ENCODE assay signal across 15 mouse cellular contexts in the genomic region with DNA sequence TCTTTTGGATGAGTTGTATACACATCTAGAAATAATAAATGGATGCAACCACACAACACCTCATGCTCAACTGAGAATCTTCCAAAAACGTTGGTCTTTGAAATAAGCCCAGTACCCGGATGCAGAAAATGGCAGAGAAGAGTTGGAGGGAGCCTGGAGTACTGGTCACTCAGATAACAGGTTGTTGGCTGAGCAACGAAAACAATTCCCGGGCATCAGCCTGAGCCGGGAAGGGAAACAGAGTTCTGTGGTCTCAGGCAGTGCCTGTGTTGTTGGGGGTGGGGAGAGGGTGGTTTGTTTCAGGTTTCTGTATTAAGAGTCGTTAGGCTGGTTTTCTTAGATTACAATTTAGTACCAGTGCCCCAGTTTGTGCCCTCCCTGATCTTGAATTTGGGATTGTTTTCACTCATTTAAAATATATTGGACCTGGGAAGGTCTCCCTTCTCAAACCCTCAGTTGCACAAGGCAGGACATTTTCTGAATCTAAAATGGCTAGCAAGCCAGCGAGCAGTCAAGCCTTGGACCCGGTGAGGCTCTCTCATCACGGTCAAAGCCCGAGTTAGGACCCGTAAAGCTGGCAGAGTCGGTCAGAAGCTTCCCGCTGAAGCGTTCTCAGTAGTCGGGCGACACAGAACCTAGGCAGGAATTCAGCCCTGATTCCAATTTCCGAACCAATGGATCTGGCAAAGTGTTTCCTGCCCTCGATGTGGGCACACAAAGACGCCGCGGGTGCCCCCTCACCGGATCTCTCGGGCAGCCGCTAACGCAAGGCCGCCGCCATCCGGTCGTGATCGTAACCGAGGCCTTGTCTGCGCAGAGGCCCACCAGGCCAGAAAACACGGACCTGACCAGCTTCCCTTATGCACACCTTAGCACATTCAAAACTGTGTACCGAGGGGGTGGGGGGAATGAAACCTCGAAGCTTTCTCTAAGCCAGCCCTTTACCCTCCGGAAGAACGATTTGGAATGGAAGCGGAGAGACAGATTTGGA. TPM values are rescaled to one million over a fixed set of nuclear protein-coding genes. Genes with fewer than 3 reads are reported as not detected.
DNase-seq lines count a peak whose midpoint lies in the region; ATAC-seq and TF ChIP-seq lines count a peak whose summit lies in the region.
"Had no signal": no experiment of that assay in that cellular context is flagged by ENCODE, and none has a peak within 500 bp of the region (broad histone marks: within the 10 kb centered on the region; RNA-seq: fewer than 3 reads in every experiment).

No protein-coding gene starts in this region.

- peak overlapping the region; percentile 55 for H3ac ChIP-seq in myocyte (ENCODE audit: control insufficient read depth, insufficient read length)

- ATAC-seq in midbrain, embryonic 15.5 days (replicated peaks): no peak
- no peak for ATAC-seq in intestine, embryonic 15.5 days
- ATAC-seq: forebrain, embryonic 14.5 days had no signal

- H3K27me3 ChIP-seq in midbrain, embryonic 10.5 days (ENCODE audit: low read depth, poor library complexity, severe bottlenecking): peaks cover 100% of the 10 kb centered on the region
- peaks cover 93% of the 10 kb centered on the region for H3K27me3 ChIP-seq in midbrain, embryonic 15.5 days (replicated peaks)
- H3K27me3 ChIP-seq in intestine, embryonic 15.5 days (replicated peaks): peaks cover 91% of the 10 kb centered on the region
- no peaks in the 10 kb centered on the region for H3K27me3 ChIP-seq in myocyte (ENCODE audit: control insufficient read depth, insufficient read depth, insufficient read length)

- H3K9ac ChIP-seq in midbrain, embryonic 15.5 days: no peak overlapping the region
- peak overlapping the region; percentile 18; the same call in 1 of the 2 replicates for H3K9ac ChIP-seq in intestine, embryonic 15.5 days
- H3K9ac ChIP-seq: liver, embryonic 13.5 days had no signal

- H3K79me2 ChIP-seq in myocyte (ENCODE audit: control insufficient read depth, insufficient read depth): peaks cover 92% of the 10 kb centered on the region

- no peaks in the 10 kb centered on the region for H3K9me3 ChIP-seq in midbrain, embryonic 10.5 days (replicated peaks)
- H3K9me3 ChIP-seq in midbrain, embryonic 15.5 days: no peaks in the 10 kb centered on the region
- no peaks in the 10 kb centered on the region for H3K9me3 ChIP-seq in intestine, embryonic 15.5 days
- H3K9me3 ChIP-seq: embryonic facial prominence, embryonic 10.5 days; liver, embryonic 13.5 days had no signal

- no peak overlapping the region for H3K27ac ChIP-seq in midbrain, embryonic 10.5 days (replicated peaks)
- no peak overlapping the region for H3K27ac ChIP-seq in midbrain, embryonic 15.5 days
- H3K27ac ChIP-seq in intestine, embryonic 15.5 days: 0 out of 2 replicates have a peak overlapping the region, but pooled peaks have one; percentile 32
- H3K27ac ChIP-seq: embryonic facial prominence, embryonic 10.5 days; liver, embryonic 13.5 days had no signal

- DNase-seq in midbrain, embryonic 10.5 days (ENCODE audit: low spot score): peak; percentile 61
- DNase-seq in kidney, postnatal 10 days: peak; percentile 79
- no peak for DNase-seq in cerebellum, adult 11-12 months
- no peak for DNase-seq in layer of hippocampus, postnatal 36 days
- DNase-seq in ovary, postnatal 14 days (ENCODE audit: low spot score): no peak
- DNase-seq: adrenal gland, adult 2 months; liver, embryonic 13.5 days had no signal

- no peak for TF ChIP-seq POLR2A in myocyte (IDR thresholded peaks at IDR 0.05; ENCODE audit: insufficient read length, low read depth)

- H3K36me3 ChIP-seq in midbrain, embryonic 10.5 days: no peaks in the 10 kb centered on the region
- H3K36me3 ChIP-seq in midbrain, embryonic 15.5 days (replicated peaks): no peaks in the 10 kb centered on the region
- H3K36me3 ChIP-seq in intestine, embryonic 15.5 days: no peaks in the 10 kb centered on the region
- H3K36me3 ChIP-seq in myocyte (ENCODE audit: control insufficient read depth, insufficient read depth): no peaks in the 10 kb centered on the region
- H3K36me3 ChIP-seq: embryonic facial prominence, embryonic 10.5 days; liver, embryonic 13.5 days had no signal

- peaks cover 3% of the 10 kb centered on the region; the same call in 1 of the 2 replicates for H3K4me1 ChIP-seq in midbrain, embryonic 10.5 days
- no peaks in the 10 kb centered on the region for H3K4me1 ChIP-seq in midbrain, embryonic 15.5 days
- H3K4me1 ChIP-seq in intestine, embryonic 15.5 days (replicated peaks): peaks cover 7% of the 10 kb centered on the region
- H3K4me1 ChIP-seq: liver, embryonic 13.5 days had no signal

- no peak overlapping the region for H3K4me2 ChIP-seq in midbrain, embryonic 15.5 days
- peak overlapping the region; percentile 41 for H3K4me2 ChIP-seq in intestine, embryonic 15.5 days (replicated peaks)
- peak overlapping the region; percentile 97 for H3K4me2 ChIP-seq in myocyte (ENCODE audit: low read depth)
- H3K4me2 ChIP-seq: liver, embryonic 13.5 days had no signal

- WGBS in midbrain, embryonic 10.5 days: 2% methylated on average over 38 of the region's 38 CpGs
- WGBS in midbrain, embryonic 15.5 days: 1% methylated on average over 38 of the region's 38 CpGs
- 3% methylated on average over 38 of the region's 38 CpGs for WGBS in intestine, embryonic 15.5 days

- H3K4me3 ChIP-seq in midbrain, embryonic 10.5 days: no peak overlapping the region
- H3K4me3 ChIP-seq in midbrain, embryonic 15.5 days: no peak overlapping the region
- H3K4me3 ChIP-seq in intestine, embryonic 15.5 days (replicated peaks): peak overlapping the region; percentile 25
- H3K4me3 ChIP-seq in myocyte: peak overlapping the region; percentile 89
- H3K4me3 ChIP-seq: embryonic facial prominence, embryonic 10.5 days had no signal

TF ChIP-seq in myocyte, 11 proteins besides CTCF, POLR2A, EP300 and RAD21:
- TF ChIP-seq MYOD1 (IDR thresholded peaks at IDR 0.05; ENCODE audit: control insufficient read depth in 1 of 3, insufficient read length in 2 of 3, low read depth in 2 of 3) (no peak), MAX (IDR thresholded peaks at IDR 0.05; ENCODE audit: low read depth) (no peak), TCF3 (IDR thresholded peaks at IDR 0.05; ENCODE audit: insufficient read length, low read depth) (no peak), SRF (IDR thresholded peaks at IDR 0.05; ENCODE audit: control insufficient read depth, insufficient read length, low read depth) (no peak), E2F4 (IDR thresholded peaks at IDR 0.05; ENCODE audit: insufficient read depth) (no peak), TCF12 (IDR thresholded peaks at IDR 0.05; ENCODE audit: insufficient read depth, poor library complexity, severe bottlenecking) (no peak), USF1 (IDR thresholded peaks at IDR 0.05; ENCODE audit: low read depth) (no peak), POLR2AphosphoS2 (IDR thresholded peaks at IDR 0.05; ENCODE audit: insufficient read length, low read depth) (no peak), CEBPB (IDR thresholded peaks at IDR 0.05; ENCODE audit: insufficient read depth, poor library complexity, severe bottlenecking) (no peak), MYOG (IDR thresholded peaks at IDR 0.05; ENCODE audit: control insufficient read depth in 1 of 3, insufficient read depth in 1 of 3, insufficient read length in 2 of 3, low read depth in 2 of 3) (no peak), REST (IDR thresholded peaks at IDR 0.05; ENCODE audit: insufficient read depth, insufficient read length) (no peak)

RNA-seq across cellular contexts. Expression of gene Hoxa9, which starts 2.1 kb away (rescaled TPM):
- polyA plus RNA-seq in midbrain, embryonic 10.5 days (2016; fragmentation: Nextera tagmentation; extraction: Ambion mirVana): not detected in 2 replicates
- polyA plus RNA-seq in midbrain, embryonic 15.5 days (2015; fragmentation: Nextera tagmentation; extraction: Ambion mirVana): not detected in 2 replicates
- polyA plus RNA-seq in intestine, embryonic 15.5 days (2015; fragmentation: Nextera tagmentation; extraction: Ambion mirVana): 5.3 and 6.3 TPM in 2 replicates
- polyA plus RNA-seq in myocyte (2012; fragmentation: generic; extraction: Trizol): 17.7 TPM
- not detected for total RNA-seq in layer of hippocampus, postnatal 36 days (2021)
- total RNA-seq: heart, adult 8-10 months; MEL; monocyte, adult 5-6 weeks had no signal
- polyA plus RNA-seq: embryonic facial prominence, embryonic 10.5 days; forebrain, embryonic 14.5 days had no signal

RNA-seq across cellular contexts. Expression of gene Hoxa7, which starts 7.1 kb away (rescaled TPM):
- not detected in 2 replicates for polyA plus RNA-seq in midbrain, embryonic 10.5 days (2016; fragmentation: Nextera tagmentation; extraction: Ambion mirVana)
- not detected in 2 replicates for polyA plus RNA-seq in midbrain, embryonic 15.5 days (2015; fragmentation: Nextera tagmentation; extraction: Ambion mirVana)
- 7.5 and 9.4 TPM in 2 replicates for polyA plus RNA-seq in intestine, embryonic 15.5 days (2015; fragmentation: Nextera tagmentation; extraction: Ambion mirVana)
- 11.9 TPM for polyA plus RNA-seq in myocyte (2012; fragmentation: generic; extraction: Trizol)
- not detected for total RNA-seq in layer of hippocampus, postnatal 36 days (2021)
- total RNA-seq: MEL; monocyte, adult 5-6 weeks had no signal
- polyA plus RNA-seq: embryonic facial prominence, embryonic 10.5 days; forebrain, embryonic 14.5 days had no signal

RNA-seq across cellular contexts. Expression of gene Hoxa10, which starts 11.9 kb away (rescaled TPM):
- 0.06 TPM in 1 of 2 replicates, not detected in the other for polyA plus RNA-seq in midbrain, embryonic 10.5 days (2016; fragmentation: Nextera tagmentation; extraction: Ambion mirVana)
- polyA plus RNA-seq in midbrain, embryonic 15.5 days (2015; fragmentation: Nextera tagmentation; extraction: Ambion mirVana): 0.15 TPM in 1 of 2 replicates, not detected in the other
- 11.4 and 20.2 TPM in 2 replicates for polyA plus RNA-seq in intestine, embryonic 15.5 days (2015; fragmentation: Nextera tagmentation; extraction: Ambion mirVana)
- polyA plus RNA-seq in myocyte (2012; fragmentation: generic; extraction: Trizol): 15.8 TPM
- total RNA-seq in layer of hippocampus, postnatal 36 days (2021): not detected
- total RNA-seq: adrenal gland, adult 2 months; heart, adult 8-10 months; MEL; monocyte, adult 5-6 weeks had no signal
- polyA plus RNA-seq: adrenal gland, adult 2 months; embryonic facial prominence, embryonic 10.5 days; forebrain, embryonic 14.5 days had no signal

RNA-seq across cellular contexts. Expression of gene Gm28308, which starts 15.6 kb away (rescaled TPM):
- not detected in 2 replicates for polyA plus RNA-seq in midbrain, embryonic 10.5 days (2016; fragmentation: Nextera tagmentation; extraction: Ambion mirVana)
- polyA plus RNA-seq in midbrain, embryonic 15.5 days (2015; fragmentation: Nextera tagmentation; extraction: Ambion mirVana): not detected in 2 replicates
- not detected in 2 replicates for polyA plus RNA-seq in intestine, embryonic 15.5 days (2015; fragmentation: Nextera tagmentation; extraction: Ambion mirVana)
- polyA plus RNA-seq in myocyte (2012; fragmentation: generic; extraction: Trizol): 0.52 TPM
- total RNA-seq in layer of hippocampus, postnatal 36 days (2021): not detected
- total RNA-seq: MEL had no signal
- polyA plus RNA-seq: embryonic facial prominence, embryonic 10.5 days; forebrain, embryonic 14.5 days; liver, embryonic 13.5 days had no signal

RNA-seq across cellular contexts. Expression of gene Hoxa3, which starts 15.6 kb away (rescaled TPM):
- polyA plus RNA-seq in midbrain, embryonic 10.5 days (2016; fragmentation: Nextera tagmentation; extraction: Ambion mirVana): not detected in 2 replicates
- polyA plus RNA-seq in midbrain, embryonic 15.5 days (2015; fragmentation: Nextera tagmentation; extraction: Ambion mirVana): not detected in 2 replicates
- 5.8 and 6.2 TPM in 2 replicates for polyA plus RNA-seq in intestine, embryonic 15.5 days (2015; fragmentation: Nextera tagmentation; extraction: Ambion mirVana)
- 1.0 TPM for polyA plus RNA-seq in myocyte (2012; fragmentation: generic; extraction: Trizol)
- not detected for total RNA-seq in layer of hippocampus, postnatal 36 days (2021)
- total RNA-seq: MEL; monocyte, adult 5-6 weeks had no signal
- polyA plus RNA-seq: forebrain, embryonic 14.5 days had no signal

Comparison
In these comparisons a context has a peak if more than half of its experiments do, and no peak if none do; other contexts are left out.
1. DNase-seq: peak in midbrain, embryonic 10.5 days (single experiment) and kidney, postnatal 10 days (single experiment); none in cerebellum, adult 11-12 months (single experiment), layer of hippocampus, postnatal 36 days (0 of 2) and ovary, postnatal 14 days (single experiment).
2. H3K4me3 ChIP-seq: peak in intestine, embryonic 15.5 days (single experiment) and myocyte (single experiment); none in midbrain, embryonic 10.5 days (single experiment) and midbrain, embryonic 15.5 days (single experiment).
3. RNA of gene Hoxa10, which starts 11.9 kb away (polyA plus RNA-seq): 11.4 to 20.2 TPM in intestine, embryonic 15.5 days and 15.8 TPM in myocyte (single experiment); 0.15 TPM in midbrain, embryonic 15.5 days and 0.06 TPM in midbrain, embryonic 10.5 days; every median in the first group is over 10 times any median in the second.